Mouse (Mus musculus): ENCODE measurements around the gene Ephx3. TPM values are rescaled to one million over a fixed set of nuclear protein-coding genes. Genes with fewer than 3 reads are reported as not detected.

Gene Ephx3
- polyA plus RNA-seq, 1 experiment from 2014 or later, result 0.24 TPM

- Histone ChIP-seq H3K9me3 (replicated peaks) (no peaks in the 10 kb centered on the region), H3K36me3 (no peaks in the 10 kb centered on the region), H3K27ac (replicated peaks) (no peak overlapping the region), H3K9ac (replicated peaks) (no peak overlapping the region), H3K4me1 (no peaks in the 10 kb centered on the region), H3K27me3 (replicated peaks) (no peaks in the 10 kb centered on the region), H3K4me2 (no peak overlapping the region), H3K4me3 (replicated peaks) (no peak overlapping the region)
- ATAC-seq (ENCODE audit: low FRiP score), result no peak
- WGBS, result 93% methylated on average over 2 of the region's 2 CpGs
Measured at GRCm38 (mm10) chr17:32172485-32172884, 16.9 kb downstream of the Ephx3 start.

GRCm38 (mm10) chr17:32169518-32170225 lies 19.7 kb downstream of the Ephx3 start:
- no peak overlapping the region for H3K4me3 ChIP-seq (replicated peaks)
- no peak overlapping the region for H3K27ac ChIP-seq (replicated peaks)
- ATAC-seq (ENCODE audit: low FRiP score), result no peak
- no peaks in the 10 kb centered on the region for H3K36me3 ChIP-seq
- WGBS, result 83% methylated on average over 4 of the region's 4 CpGs
- peaks cover 21% of the 10 kb centered on the region for H3K4me1 ChIP-seq
- no peak overlapping the region for H3K9ac ChIP-seq (replicated peaks)
- no peaks in the 10 kb centered on the region for H3K9me3 ChIP-seq (replicated peaks)
- no peaks in the 10 kb centered on the region for H3K27me3 ChIP-seq (replicated peaks)
- H3K4me2 ChIP-seq, result no peak overlapping the region

GRCm38 (mm10) chr17:32166687-32167086 lies 22.7 kb downstream of the Ephx3 start, which contains the start of gene Notch3:
Gene Notch3, minus strand, starts transcription at chr17:32166852.
- Histone ChIP-seq H3K9ac (replicated peaks) (peak within 1 kb of the TSS; percentile 64), H3K4me1 (peaks cover 37% of the 10 kb centered on the region), H3K4me2 (peak within 1 kb of the TSS; percentile 94), H3K27ac (replicated peaks) (peak within 1 kb of the TSS; percentile 80), H3K4me3 (replicated peaks) (peak within 1 kb of the TSS; percentile 54), H3K27me3 (replicated peaks) (no peaks in the 10 kb centered on the region), H3K36me3 (no peaks in the 10 kb centered on the region), H3K9me3 (replicated peaks) (no peaks in the 10 kb centered on the region)
- peak; percentile 30; the same call in 1 of the 2 replicates for ATAC-seq (ENCODE audit: low FRiP score)
- WGBS, result under 1% methylated on average over 25 of the region's 39 CpGs

DNA sequence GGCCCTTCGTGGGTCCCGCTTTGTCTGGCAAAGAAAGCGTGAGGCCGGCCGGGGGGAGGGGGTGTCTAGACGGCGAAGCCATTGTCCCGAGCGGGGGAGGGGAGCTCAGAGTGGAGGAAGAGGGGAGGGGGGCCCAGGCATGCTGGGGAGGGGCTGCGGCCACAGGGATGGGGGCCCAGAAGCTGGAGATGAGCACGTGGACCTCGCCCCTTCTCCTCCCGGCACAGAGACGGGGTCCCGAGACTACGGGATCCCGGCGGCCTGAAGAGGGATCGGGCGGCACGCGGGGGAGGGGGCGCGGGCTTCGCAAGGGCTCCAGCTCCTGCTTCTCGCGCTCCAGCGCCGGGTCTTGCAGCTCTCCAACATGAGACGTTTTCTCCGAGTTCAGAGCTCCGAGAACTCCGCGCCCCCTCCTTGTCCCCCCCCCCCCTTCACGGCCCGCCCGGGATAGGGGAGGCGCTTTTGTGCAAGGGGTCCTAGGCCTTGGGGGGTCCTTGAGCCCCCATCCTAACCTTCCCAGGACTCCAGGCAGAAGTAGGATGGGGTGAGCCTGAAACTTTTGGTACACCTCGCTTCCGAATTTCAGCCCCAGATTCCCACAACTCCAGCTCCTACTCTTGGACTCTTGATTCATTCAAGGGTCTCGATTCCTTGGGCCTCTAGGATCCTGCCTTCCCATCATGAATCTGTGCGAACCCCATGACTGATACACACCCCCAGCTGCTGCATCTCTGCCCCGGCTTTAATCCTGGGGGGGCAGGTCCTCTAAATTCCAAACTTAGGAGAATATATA lies 23.4 kb downstream of the Ephx3 start:
- under 1% methylated on average over 43 of the region's 43 CpGs for WGBS
- Histone ChIP-seq H3K4me1 (peaks cover 40% of the 10 kb centered on the region), H3K27ac (replicated peaks) (peak overlapping the region; percentile 80), H3K36me3 (no peaks in the 10 kb centered on the region), H3K27me3 (replicated peaks) (no peaks in the 10 kb centered on the region), H3K9me3 (replicated peaks) (no peaks in the 10 kb centered on the region), H3K4me2 (peak overlapping the region; percentile 94), H3K4me3 (replicated peaks) (peak overlapping the region; percentile 54), H3K9ac (replicated peaks) (peak overlapping the region; percentile 64)
- ATAC-seq (ENCODE audit: low FRiP score), result peak; percentile 62

DNA sequence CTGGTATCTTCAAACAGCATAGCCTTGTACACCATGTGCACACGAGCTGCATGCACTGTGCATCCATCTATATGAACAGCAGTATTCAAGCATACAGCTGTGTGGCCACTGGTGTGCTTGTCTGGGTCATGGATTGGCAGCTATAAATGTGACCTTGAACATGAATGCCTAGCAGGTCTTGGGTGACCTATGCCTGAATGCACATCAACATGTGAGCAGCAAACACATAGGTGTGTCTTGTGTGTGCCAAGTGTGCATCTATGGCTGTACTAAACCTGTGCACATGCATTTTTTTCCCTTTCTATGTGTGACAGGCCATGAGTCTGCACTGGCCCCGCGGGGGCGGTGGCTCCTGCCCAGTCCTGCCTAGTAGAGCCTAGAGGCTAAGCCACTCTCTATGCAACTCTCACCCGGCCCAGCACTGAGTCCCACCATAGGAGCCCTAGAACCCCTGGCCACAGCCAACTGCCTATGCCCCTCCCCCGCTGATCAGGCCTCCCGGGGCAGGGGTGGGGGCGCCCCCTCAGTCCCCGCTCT lies 24.0 kb downstream of the Ephx3 start:
- WGBS, result 1% methylated on average over 9 of the region's 9 CpGs
- H3K4me1 ChIP-seq, result peaks cover 40% of the 10 kb centered on the region
- peak overlapping the region; percentile 54 for H3K4me3 ChIP-seq (replicated peaks)
- no peaks in the 10 kb centered on the region for H3K36me3 ChIP-seq
- H3K4me2 ChIP-seq, result peak overlapping the region; percentile 94
- no peaks in the 10 kb centered on the region for H3K27me3 ChIP-seq (replicated peaks)
- no peaks in the 10 kb centered on the region for H3K9me3 ChIP-seq (replicated peaks)
- ATAC-seq (ENCODE audit: low FRiP score), result peak; percentile 46
- H3K27ac ChIP-seq (replicated peaks), result peak overlapping the region; percentile 80
- H3K9ac ChIP-seq (replicated peaks), result peak overlapping the region; percentile 64

- peak overlapping the region; percentile 62 for H3K27ac ChIP-seq (replicated peaks)
- H3K4me1 ChIP-seq, result peaks cover 40% of the 10 kb centered on the region
- H3K4me2 ChIP-seq, result 0 out of 2 replicates have a peak overlapping the region, but pooled peaks have one; percentile 94
- H3K9ac ChIP-seq (replicated peaks), result no peak overlapping the region
- no peak overlapping the region for H3K4me3 ChIP-seq (replicated peaks)
- no peak for ATAC-seq (ENCODE audit: low FRiP score)
- no peaks in the 10 kb centered on the region for H3K9me3 ChIP-seq (replicated peaks)
- no peaks in the 10 kb centered on the region for H3K27me3 ChIP-seq (replicated peaks)
- no peaks in the 10 kb centered on the region for H3K36me3 ChIP-seq
Measured at GRCm38 (mm10) chr17:32164780-32165179, 24.6 kb downstream of the Ephx3 start.

GRCm38 (mm10) chr17:32163910-32164650 lies 25.3 kb downstream of the Ephx3 start:
- Histone ChIP-seq H3K27ac (replicated peaks) (peak overlapping the region; percentile 62), H3K36me3 (no peaks in the 10 kb centered on the region), H3K27me3 (replicated peaks) (no peaks in the 10 kb centered on the region), H3K9ac (replicated peaks) (no peak overlapping the region), H3K4me2 (peak overlapping the region; percentile 90), H3K4me3 (replicated peaks) (no peak overlapping the region), H3K9me3 (replicated peaks) (no peaks in the 10 kb centered on the region), H3K4me1 (peaks cover 40% of the 10 kb centered on the region)
- ATAC-seq (ENCODE audit: low FRiP score), result no peak
- 54% methylated on average over 6 of the region's 6 CpGs for WGBS

GRCm38 (mm10) chr17:32162112-32162850 lies 27.1 kb downstream of the Ephx3 start:
- H3K27me3 ChIP-seq (replicated peaks), result no peaks in the 10 kb centered on the region
- peak overlapping the region; percentile 55 for H3K4me3 ChIP-seq (replicated peaks)
- H3K36me3 ChIP-seq, result no peaks in the 10 kb centered on the region
- H3K9me3 ChIP-seq (replicated peaks), result no peaks in the 10 kb centered on the region
- H3K27ac ChIP-seq (replicated peaks), result peak overlapping the region; percentile 60; the same call in 1 of the 2 replicates
- WGBS, result 2% methylated on average over 55 of the region's 58 CpGs
- peak overlapping the region; percentile 51 for H3K9ac ChIP-seq (replicated peaks)
- ATAC-seq (ENCODE audit: low FRiP score), result peak; percentile 54
- peak overlapping the region; percentile 90 for H3K4me2 ChIP-seq
- H3K4me1 ChIP-seq, result peaks cover 40% of the 10 kb centered on the region

GRCm38 (mm10) chr17:32160882-32161281 lies 28.5 kb downstream of the Ephx3 start:
- H3K4me1 ChIP-seq, result peaks cover 28% of the 10 kb centered on the region
- H3K27ac ChIP-seq (replicated peaks), result no peak overlapping the region
- 76% methylated on average over 4 of the region's 4 CpGs for WGBS
- H3K9ac ChIP-seq (replicated peaks), result no peak overlapping the region
- no peaks in the 10 kb centered on the region for H3K36me3 ChIP-seq
- H3K27me3 ChIP-seq (replicated peaks), result no peaks in the 10 kb centered on the region
- ATAC-seq (ENCODE audit: low FRiP score), result no peak
- no peaks in the 10 kb centered on the region for H3K9me3 ChIP-seq (replicated peaks)
- H3K4me2 ChIP-seq, result no peak overlapping the region
- H3K4me3 ChIP-seq (replicated peaks), result no peak overlapping the region

GRCm38 (mm10) chr17:32158841-32159240 lies 30.5 kb downstream of the Ephx3 start:
- no peak overlapping the region for H3K4me3 ChIP-seq (replicated peaks)
- peaks cover 14% of the 10 kb centered on the region for H3K4me1 ChIP-seq
- WGBS, result 93% methylated on average over 13 of the region's 13 CpGs
- no peaks in the 10 kb centered on the region for H3K9me3 ChIP-seq (replicated peaks)
- no peak overlapping the region for H3K4me2 ChIP-seq
- no peaks in the 10 kb centered on the region for H3K27me3 ChIP-seq (replicated peaks)
- no peak for ATAC-seq (ENCODE audit: low FRiP score)
- no peak overlapping the region for H3K27ac ChIP-seq (replicated peaks)
- H3K36me3 ChIP-seq, result no peaks in the 10 kb centered on the region
- no peak overlapping the region for H3K9ac ChIP-seq (replicated peaks)

DNA sequence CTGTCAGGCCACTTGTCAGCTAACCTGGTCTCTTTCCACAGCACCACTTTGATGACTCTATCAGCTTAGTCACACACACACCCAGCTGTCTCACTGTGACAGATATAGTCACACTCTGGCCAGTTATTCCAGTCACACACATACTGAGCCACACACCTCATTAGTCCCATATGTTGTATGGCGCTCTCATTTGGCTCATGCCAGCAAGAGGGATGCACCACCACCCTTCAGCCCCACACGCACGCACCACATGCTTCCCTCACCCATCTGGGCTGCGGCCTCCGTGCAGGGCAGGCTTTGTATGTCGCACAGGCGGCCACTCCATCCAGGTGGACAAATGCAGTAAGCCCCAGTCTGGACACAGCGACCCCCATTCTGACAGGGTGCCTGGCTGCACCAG lies 42.6 kb downstream of the Ephx3 start:
- no peak for ATAC-seq (ENCODE audit: low FRiP score)
- Histone ChIP-seq H3K27ac (replicated peaks) (no peak overlapping the region), H3K4me1 (peaks cover 7% of the 10 kb centered on the region), H3K4me2 (no peak overlapping the region), H3K4me3 (replicated peaks) (no peak overlapping the region), H3K36me3 (no peaks in the 10 kb centered on the region), H3K9ac (replicated peaks) (no peak overlapping the region), H3K9me3 (replicated peaks) (no peaks in the 10 kb centered on the region), H3K27me3 (replicated peaks) (no peaks in the 10 kb centered on the region)
- 82% methylated on average over 8 of the region's 8 CpGs for WGBS
